Mouse (Mus musculus) CD8-positive naive resting alpha-beta T cell, adult 57 days (primary cell): ENCODE results near the gene Fbxl2. TPM values are rescaled to one million over a fixed set of nuclear protein-coding genes. Genes with fewer than 3 reads are reported as not detected.

Source experiments
- total RNA-seq: library from RNA; stranded (reverse); gene quantifications from one replicate; pipeline ENCODE4 v1.2.4, GENCODE M21; 2023

Fbxl2 gene
- total RNA-seq = 4.1 TPM

DNA sequence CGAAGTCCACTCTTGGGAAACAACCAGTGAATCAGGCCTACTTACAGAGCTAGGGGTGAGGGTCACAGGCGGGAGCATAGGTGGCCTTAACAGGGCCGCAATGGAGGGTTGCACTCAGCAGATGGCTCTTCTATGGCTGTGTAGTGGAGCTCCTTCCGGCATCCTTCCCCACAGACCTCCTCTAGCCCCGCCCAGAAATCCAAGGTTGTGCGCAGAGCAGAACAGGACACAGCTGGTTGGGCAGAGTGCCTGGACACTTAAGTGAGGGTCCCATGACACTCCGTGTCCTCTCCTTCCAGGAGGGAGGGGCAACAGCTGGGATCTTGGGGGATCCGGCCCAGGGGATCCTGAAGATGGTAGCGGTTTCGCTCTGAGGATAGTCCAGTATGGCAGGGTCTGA, at the start of gene Fbxl2:
Fbxl2 (minus strand) TSS at position 164 of the 400 bp plus-strand sequence.

GRCm38 (mm10) chr9:114057090-114057796, 11.3 kb upstream of the Fbxl2 start, which contains the start of gene Susd5:
TSS of gene Susd5 (plus strand) at chr9:114057140.

GRCm38 (mm10) chr9:113930534-113931374, 115.2 kb downstream of the Fbxl2 start, which contains the start of gene Ubp1:
TSS of gene Ubp1 (plus strand) at chr9:113930934.

Other genes starting within 250 kb of the Fbxl2 start
- 110 TPM for gene Ubp1, start 115.3 kb downstream of the Fbxl2 start, total RNA-seq
- not detected for gene Susd5, start 10.9 kb upstream of the Fbxl2 start, total RNA-seq